Mouse (Mus musculus): ENCODE measurements around the gene Babam2.

Gene Babam2
- long read RNA-seq, experiment 1, transcript Babam2-209 (12 exons, 1,888 nt), result major isoform, 122 of 153 reads
- long read RNA-seq, experiment 1, partial matches to known transcripts, result 7 of 153 reads
- long read RNA-seq, experiment 1, other reads (novel, unspliced or antisense), result 17 of 153 reads
- long read RNA-seq, experiment 2, transcript Babam2-209 (12 exons, 1,888 nt), result major isoform, 115 of 137 reads
- long read RNA-seq, experiment 2, partial matches to known transcripts, result 3 of 137 reads
- long read RNA-seq, experiment 2, other reads (novel, unspliced or antisense), result 15 of 137 reads

DNA sequence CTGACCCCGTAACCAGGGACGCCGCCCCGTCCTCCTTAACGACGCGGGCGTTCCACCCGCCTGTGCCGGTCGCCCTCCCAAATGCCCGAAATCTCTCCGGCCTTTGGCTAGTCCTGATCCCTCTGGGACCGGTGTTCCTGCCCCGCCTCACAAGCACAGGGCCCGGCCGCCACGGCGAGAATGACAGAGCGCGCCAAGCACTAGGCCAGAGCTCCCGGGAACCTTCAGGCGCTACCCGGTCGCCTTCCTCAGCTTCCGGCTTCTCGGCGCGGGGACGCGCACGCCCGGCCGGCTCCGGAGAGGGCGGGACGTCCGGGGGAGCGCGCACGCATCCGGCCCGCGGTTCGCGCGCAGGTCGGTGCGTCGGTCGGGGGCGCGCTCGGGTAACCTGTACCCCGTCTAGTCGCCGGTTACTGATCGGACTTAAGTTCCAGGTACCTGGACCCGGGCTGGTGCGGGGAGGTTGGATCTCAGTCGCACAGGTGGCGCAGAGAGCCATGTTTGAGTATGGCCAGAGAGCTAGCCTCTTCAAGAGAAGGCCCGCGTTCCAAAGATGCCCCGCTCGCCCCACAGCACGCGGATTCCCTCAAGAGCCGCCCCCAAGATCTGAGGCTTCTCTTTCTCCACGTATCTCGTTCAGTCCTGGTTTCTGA, at the start of gene Babam2:
Gene Babam2, plus strand, starts transcription at position 41 of the 653 bp plus-strand sequence.
- intact Hi-C loops (cut with DNase I), result loop anchor here (2.0 to 10.0 kb wide), 5 partner anchors 65 to 497 kb away; partner anchors contain the start of genes Fosl2 and Mrpl33

DNA sequence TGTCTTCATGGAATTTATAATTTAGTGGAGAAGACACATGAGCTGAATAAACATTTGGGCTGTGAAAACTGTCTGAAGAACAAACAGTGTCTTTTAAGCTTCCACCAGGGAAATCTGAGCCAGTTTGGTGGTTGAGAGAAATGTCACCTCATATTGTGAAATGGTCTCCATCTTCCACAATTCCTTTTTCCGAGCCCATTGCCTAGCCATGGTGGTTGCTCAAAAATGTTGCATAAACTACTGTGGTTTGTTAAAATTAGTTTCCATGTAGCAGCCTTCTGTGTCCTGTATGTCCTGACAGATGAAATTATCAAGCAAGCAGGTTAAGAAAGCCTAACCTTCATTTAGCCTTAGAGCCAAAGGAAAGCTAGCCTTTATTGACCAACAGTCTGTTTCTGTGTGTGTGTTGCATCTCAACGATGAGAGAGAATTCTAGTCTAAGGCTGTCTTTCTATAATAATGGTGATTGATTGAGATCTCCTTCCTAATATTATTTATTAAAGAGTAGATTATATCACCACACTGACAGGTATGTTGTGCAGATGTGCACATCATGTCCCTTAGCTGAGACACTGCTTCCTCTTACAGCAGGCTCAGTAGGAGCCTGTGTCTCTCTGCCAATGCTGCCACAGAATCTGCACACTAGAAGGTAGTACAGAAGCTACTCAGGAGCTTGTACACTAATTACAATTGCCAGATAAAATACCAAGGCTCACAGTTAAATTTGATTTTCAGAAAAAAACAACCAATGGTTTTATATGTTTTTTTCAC, 46.8 kb upstream of the Babam2 start:
- intact Hi-C loops (cut with DNase I), result no loop called here

DNA sequence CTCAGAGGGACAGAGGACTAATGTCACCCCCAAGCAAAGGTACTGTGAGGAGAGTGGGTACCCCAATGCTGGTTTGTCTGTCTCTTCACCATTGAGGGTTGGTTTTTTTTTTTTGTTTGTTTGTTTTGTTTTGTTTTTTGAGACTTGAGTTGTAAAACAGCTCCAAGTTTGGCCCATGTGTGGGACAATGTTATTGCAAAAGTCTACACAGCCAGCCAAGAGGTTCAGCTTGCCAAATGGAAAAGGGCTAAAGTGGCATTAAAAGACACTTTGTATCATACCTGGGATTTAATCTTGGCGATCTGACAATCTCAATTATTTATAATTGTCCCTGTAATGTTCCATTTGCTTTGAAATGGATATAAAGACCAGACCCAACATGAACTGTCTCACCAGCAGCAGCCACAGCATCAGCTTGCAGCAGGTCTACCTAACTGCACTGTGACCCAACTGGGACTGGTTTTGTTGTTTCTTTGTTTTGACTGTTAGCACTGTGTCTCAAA, 41.7 kb upstream of the Babam2 start:
- intact Hi-C loops (cut with DNase I), result no loop called here

DNA sequence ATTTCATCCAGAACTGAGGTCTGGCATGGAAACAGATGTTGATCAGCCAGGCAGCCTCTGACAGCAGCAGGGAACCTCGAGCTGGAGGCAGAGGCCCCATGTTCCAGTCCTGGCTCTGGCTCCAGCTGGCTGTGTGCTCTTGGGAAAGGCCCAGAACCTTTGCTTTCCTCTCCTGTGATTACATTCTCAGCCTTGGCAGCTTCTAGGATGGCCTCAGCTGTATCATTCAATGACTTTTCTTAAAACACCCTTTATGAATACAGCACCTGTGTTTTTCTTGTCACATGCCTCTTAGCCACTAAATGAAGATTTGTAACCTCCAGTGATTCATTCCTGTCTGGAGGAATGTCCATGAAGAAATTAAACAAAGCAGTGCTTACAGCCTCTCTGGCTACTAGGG, 31.3 kb upstream of the Babam2 start:
- intact Hi-C loops (cut with DNase I), result no loop called here

DNA sequence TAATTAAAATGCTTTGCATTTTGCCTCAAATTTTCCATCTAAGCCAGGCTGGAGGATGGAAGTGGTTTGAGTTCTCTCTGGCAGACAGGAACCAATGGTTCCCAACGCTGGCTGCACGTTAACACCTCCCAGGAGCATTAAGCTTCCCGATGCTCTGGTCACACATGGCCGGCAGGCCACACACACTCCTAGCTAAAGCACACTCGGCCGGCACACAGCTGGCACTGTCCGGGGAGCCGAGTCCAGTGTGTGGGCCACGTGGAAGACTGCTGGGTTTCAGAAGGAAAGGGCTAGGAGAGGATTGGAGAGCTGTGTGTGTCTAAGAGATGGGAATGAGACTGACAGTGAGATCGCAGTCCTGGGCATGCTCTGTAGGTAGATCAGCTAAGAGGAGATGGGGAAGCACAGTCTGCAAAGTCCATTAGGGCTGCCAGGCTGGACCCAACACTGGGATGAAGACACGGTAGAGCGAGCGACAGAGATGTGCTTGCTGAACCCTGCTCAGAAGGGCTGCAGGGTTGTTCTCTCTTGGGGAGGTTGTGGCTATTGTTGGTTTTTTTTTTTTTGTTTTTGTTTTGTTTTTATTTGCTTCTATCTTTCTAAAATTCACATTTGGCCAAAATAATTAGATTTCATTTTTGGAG, 29.0 kb upstream of the Babam2 start:
- intact Hi-C loops (cut with DNase I), result no loop called here

DNA sequence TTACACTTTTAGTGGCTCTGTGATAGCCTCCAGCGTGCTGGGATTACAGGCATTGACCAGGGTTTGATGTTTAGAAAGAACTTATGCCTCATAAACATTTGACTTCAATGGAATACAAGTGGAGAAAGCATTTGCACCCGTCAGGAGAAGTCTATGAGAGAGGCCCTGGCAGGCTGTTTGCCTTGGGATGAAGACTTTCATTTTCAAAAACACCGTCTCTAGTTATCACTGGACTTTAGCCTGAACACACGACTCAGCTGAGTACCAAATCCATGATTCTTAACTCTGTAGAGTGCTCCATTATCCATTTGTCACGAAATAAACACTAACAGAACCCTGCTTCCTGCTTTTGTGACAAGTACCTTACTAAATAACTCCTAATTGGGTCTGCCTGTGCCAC, 27.5 kb upstream of the Babam2 start:
- intact Hi-C loops (cut with DNase I), result no loop called here

DNA sequence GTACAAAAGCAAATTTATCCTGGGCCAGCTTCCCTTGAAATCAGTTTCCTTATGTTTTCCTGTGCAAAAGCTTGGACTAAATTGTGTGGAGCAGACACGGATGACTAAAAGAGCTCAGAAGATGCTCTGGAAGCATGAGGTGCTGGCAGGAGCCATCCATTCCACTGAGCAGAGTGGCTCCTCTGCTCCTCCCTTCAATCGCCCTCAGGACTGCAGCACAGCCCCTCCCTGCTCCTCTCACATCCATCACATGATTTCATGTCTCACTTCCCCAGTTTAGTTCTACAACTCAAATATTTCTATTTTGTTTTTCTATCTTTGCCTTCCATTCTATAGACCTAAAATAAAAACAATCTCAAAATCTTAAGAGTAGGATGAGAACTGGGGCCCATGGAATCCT, 26.3 kb upstream of the Babam2 start:
- intact Hi-C loops (cut with DNase I), result no loop called here

DNA sequence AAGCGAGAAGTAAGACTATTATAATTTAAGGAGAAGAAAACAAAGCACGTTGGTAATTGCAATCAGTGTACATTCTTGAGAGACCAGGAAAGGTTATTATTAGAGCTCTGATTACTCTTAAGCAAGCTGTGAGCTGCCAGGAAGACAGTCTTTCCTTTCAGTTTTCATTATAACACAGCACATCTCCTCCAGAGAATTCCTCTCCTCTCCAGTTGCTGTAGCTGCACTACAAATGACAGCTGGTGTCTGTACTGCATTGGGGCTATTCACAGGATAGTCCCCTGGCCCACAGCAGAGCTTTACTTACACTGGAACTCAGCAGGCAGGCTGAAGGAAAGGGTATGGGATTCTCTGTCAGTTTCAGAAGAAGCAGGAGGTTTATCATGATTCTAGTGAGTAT, 24.1 kb upstream of the Babam2 start:
- intact Hi-C loops (cut with DNase I), result no loop called here

DNA sequence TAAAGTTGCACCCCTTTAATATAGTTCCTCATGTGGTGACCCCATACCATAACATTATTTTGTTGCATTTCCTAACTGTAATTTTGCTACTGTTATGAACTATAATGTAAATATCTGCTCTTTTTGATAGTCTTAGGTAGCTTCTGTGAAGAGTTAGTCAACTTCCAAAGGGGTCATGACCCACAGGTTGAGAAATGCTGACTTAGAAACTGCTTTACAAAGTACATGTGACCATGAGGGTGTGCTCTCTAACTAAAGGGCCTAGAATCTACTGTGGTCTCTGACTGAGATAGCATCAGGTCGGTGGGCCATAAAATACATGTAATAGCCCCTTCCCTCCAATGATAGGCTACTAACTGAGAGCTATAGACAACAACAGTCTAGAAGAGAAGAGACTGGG, 19.5 kb upstream of the Babam2 start:
- intact Hi-C loops (cut with DNase I), result no loop called here

DNA sequence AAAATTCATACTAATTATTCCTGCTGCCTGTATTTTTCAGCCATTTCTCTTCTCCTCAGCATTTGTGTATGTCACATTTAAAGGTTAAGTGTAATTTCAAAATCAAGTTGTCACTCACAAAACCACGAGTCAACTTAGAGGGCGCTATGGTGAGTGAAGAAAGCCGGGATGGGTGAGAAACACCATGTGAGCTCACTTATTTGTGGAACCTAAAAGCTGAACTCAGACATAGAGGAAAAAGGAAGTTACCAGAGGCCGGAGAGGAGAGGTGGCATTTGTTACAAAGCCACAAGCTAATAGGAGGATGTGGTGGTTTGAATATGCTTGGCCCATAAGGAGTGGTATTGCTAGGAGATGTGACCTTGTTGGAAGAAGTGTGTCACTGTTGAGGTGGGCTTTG, 17.3 kb upstream of the Babam2 start:
- intact Hi-C loops (cut with DNase I), result no loop called here

DNA sequence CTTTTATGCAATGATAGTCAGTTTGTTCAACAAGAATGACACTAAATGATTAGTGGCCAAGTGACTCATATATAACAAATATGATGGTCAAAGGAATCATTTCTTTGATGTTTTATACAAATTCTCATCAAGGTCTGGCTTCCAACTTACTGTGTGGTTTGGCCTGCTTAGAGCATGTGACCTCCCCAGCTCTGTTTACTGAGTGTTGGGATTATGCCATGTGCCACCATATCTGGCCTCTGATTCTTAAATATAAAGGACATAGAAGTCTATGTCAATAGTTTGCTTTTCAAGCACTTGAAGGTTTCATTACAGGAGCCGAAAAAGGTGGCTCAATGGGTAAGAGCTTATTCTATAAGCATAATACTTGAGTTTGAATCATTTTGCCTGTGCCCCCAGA, 15.2 kb upstream of the Babam2 start:
- intact Hi-C loops (cut with DNase I), result no loop called here

DNA sequence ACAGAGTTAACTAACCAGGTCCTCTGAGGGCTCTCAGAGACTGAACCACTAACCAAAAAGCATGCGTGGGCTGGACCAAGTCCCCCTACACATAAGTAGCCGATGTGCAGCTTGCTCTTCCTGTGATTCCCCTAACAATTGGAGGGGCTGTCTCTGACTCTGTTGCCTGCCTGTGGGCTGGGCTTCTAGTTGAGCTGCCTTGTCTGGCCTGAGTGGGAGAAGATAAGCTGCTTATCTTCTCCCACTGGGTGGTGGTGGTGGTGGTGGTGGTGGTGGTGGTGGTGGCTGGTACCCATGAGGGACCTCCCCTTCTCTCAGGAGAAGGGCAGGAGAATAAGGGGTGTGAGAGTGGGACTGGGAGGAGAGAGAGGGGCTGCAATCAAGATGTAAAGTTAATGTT, 11.4 kb upstream of the Babam2 start:
- intact Hi-C loops (cut with DNase I), result no loop called here

DNA sequence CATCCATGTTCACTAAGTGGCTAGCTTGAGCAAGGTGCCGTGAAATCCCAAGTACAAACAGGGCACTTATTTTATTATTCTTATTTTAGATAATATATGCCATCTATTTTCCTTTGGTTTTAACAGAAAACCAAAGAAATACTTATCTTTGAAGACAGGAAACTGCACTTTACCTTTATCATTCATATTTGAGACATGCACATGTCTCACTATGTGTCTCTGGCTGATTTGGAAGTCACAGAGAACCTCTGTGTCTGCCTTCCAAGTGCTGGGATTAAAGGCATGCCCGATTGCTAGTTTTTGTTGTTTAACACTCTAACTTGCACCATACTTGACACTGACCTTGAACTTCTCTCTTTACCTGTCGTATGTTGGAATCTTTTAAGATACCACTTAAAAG, 9.5 kb upstream of the Babam2 start:
- intact Hi-C loops (cut with DNase I), result no loop called here

DNA sequence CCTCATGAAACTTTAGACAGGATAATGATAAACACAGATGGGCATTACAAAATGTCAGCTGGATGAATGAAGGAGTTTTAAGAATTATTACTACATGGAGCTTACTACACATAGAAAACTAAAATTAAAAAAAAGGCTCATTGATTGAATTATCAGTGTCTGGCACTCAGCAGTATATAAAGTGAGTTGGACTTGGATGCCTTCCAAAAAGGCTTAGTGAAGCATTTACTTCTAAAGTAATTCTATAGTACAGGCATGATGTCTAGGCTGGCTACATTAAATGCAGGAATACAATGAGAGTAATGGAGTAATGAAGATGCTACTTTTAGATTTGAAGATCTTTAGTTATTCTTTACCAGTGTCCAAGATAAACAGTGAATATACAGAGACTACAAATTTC, 4.3 kb upstream of the Babam2 start:
- intact Hi-C loops (cut with DNase I), result loop anchor here (10.0 kb wide), 1 partner anchor 502 kb away; no protein-coding TSS in a partner anchor

DNA sequence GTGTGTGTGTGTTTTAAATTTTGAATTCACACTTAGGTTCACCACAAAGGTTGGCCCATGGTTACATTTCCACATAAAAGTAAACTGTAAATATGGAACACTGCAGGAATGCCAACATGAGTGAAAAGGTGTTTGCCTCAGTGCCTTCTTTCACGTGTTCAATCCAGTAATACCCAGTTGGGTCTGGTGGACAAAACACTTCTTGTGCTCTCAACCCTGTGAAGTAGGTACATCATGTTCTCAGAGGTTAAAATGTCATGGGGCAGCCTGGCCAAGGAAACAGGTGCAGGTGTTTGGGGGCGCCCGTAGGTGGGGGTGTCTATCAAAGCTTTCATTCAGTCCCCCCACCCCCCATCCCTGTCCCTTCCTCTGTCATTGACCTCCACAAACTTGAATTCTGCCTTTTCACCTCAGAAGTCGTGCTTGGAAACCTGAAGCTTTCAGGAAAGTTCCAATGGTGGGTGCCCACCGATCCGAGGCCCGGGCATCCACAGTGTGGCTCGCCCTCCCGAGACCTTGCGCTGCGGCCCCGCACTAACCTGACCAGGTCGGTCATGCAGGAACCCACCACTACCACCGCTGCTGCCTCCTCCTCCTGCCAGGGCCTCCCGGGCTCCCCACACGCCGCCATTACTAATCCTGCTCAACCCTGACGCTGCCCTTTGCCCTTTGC, 377 bp upstream of the Babam2 start, which contains the start of gene Rbks:
Gene Rbks, minus strand, starts transcription at position 657 of the 673 bp plus-strand sequence.
- intact Hi-C loops (cut with DNase I), result loop anchor here (2.0 to 10.0 kb wide), 5 partner anchors 65 to 498 kb away; partner anchors contain the start of genes Fosl2 and Mrpl33

DNA sequence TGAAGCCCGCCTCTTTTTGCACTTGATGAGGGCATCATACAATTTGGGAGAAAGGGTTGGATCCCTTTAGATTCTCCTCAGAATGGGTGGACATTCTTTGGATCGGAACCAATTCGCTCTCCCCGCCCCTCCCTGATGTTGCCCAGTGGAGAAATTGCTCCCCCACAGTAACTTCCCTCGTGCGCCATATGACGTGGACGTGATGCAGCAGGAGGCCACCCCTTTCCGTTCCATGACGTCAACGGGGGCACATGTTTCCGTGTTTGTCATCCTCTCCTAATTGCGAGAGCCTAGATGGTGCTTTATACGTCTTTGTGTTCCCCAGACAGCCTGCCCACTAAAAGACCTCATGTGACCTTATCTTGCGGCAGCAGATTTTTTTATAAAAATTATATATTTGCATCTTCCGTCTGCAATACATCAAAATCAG, 828 bp downstream of the Babam2 start:
- intact Hi-C loops (cut with DNase I), result loop anchor here (5.0 to 10.0 kb wide), 4 partner anchors 66 to 496 kb away; partner anchors contain the start of genes Fosl2 and Mrpl33

DNA sequence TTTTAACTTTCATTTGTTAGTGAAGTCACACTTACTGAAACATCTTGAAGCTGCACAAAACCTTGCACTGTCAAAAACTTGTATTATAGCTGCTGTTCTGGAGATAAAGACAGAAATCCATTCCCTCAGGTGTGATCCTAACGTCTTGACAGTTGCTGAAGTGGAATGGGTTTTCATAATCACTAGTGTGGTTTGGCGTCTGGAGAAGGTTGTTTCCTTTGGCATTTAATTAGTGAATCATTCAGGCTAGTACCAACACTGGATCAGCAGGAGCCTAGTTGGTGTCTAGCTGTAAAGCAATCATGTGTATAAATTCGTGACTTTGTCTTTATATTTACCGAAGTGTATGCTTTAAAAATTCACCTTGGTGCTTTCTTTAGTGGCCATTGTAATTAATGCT, 1.4 kb downstream of the Babam2 start:
- intact Hi-C loops (cut with DNase I), result loop anchor here (5.0 to 10.0 kb wide), 4 partner anchors 67 to 496 kb away; partner anchors contain the start of genes Fosl2 and Mrpl33

DNA sequence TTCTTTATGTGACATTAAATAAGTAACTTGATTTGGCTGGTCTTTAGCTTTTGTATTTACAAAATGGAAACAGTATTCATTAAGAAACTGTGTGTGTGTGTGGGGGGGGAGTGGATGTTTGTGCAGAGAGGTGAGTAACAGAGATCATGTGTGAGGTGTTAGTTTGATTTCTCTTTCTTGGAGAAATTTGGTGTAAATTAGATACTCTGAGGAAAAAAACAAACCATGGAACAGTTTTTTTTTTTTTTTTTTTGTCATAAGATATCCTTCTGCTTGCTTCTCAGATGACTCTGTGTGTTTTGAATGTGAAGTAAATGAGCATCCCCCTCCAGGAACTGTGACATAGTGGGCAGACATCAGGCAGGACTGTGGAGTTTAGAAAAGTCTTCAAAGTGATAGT, 1.9 kb downstream of the Babam2 start:
- intact Hi-C loops (cut with DNase I), result loop anchor here (5.0 to 10.0 kb wide), 4 partner anchors 67 to 495 kb away; partner anchors contain the start of genes Fosl2 and Mrpl33

DNA sequence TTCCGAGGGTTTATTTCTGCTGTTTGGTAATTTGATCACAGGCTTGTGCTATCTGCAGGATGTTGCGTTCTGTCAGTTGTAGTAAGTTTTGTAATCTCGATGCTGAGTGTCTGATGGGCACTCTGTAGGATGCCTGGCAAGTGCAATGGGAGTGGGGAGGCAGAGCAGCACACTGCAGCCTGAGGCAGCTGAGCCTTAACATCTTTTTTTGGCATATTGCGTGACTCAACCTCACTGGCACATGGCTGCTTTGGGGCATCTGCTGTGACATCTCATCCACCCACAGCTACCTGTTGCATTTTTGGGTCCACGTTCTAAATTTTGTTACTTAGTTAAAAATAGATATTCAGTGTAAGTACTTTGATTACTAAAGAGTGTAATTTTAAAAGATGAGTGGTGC, 7.5 kb downstream of the Babam2 start:
- intact Hi-C loops (cut with DNase I), result no loop called here

DNA sequence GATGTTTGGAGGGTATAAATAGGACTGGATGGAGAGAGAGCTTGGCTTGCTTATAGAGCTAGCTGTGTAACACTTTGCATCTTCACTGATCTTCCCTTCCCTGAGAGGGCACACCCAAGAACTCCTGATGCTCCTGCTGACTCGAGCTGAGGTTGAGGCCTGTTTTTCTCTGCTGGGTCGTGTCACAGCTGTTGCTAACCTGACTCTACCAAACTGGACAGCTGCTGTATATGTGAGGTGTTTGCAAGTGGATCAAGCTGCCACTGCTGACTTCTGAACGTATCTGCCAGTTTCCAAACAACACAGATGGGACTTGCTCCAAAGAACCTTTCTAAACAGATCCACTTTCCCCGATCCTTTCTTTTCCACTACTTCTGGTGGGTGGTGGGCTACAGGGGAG, 9.3 kb downstream of the Babam2 start:
- intact Hi-C loops (cut with DNase I), result no loop called here
